Mouse (Mus musculus): Measurements from ENCODE around the gene Hectd1.

DNA sequence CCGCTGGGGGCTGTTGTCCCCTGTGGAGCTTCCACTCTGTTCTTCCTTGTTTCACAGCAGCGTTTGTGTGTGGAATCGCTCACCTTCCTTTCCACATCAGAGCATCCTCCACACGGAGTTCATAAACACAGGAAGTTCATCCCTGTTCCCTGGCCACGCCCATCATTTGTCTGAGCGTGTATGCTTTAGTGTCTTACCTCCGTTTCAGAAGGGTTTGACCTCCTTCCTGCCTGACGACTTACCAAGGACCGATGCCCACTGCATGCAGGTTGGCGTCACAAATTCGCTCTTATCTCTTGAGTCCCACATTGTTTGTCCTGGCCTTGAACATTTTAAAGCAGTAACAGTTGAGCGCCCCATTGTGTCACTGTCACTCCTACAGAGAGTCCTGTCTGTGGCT, 123.6 kb downstream of the Hectd1 start:
- no peak for TF ChIP-seq GATA1 (IDR thresholded peaks at IDR 0.05; ENCODE audit: low read length)
- TF ChIP-seq TAL1 (IDR thresholded peaks at IDR 0.05; ENCODE audit: low read length): no peak

Measured in erythroblast, embryonic 14.5 days (primary cell).